Mouse (Mus musculus): ENCODE measurements around the gene Ssr2.

- TF ChIP-seq CTCF (IDR thresholded peaks at IDR 0.05) (no peak), POLR2A (IDR thresholded peaks at IDR 0.05; ENCODE audit: insufficient read depth, low read depth, low read length) (no peak), EP300 (IDR thresholded peaks at IDR 0.05; ENCODE audit: insufficient read depth, low read depth, low read length) (no peak)
Measured at GRCm38 (mm10) chr3:88604863-88605262, 29.2 kb downstream of the Ssr2 start.

Data from heart, adult 2 months (tissue).